Mouse (Mus musculus): ENCODE data around the gene Wdr5b.
"Not testable (repeated sequence)": the region's sequence is repeated elsewhere in the genome, so short reads cannot be mapped to it uniquely, and the experiment has no call there.

Wdr5b gene

GRCm38 (mm10) chr16:36040640-36041624 lies at the start of gene Wdr5b:
Gene Wdr5b (plus strand): TSS chr16:36041190.
- DNase-seq: peak; percentile 86

DNA sequence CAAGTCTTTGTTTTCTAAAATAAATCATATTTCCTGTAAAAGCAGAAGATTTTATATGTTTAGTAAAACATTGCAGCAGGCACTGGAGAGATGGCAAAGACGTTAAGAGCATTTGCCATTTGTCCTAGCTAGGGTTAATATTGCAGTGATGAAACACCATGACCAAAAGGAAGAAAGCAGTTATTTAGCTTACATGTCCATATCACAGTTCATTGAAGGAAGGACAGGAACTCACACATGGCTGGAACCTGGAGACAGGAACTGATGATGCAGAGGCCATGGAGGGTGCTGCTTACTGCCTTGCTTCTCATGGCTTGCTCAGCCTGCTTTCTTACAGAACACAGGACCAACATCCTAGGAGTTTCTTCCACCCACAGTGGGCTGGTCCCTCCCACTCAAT lies 48.6 kb upstream of the Wdr5b start:
- DNase-seq: no peak

DNA sequence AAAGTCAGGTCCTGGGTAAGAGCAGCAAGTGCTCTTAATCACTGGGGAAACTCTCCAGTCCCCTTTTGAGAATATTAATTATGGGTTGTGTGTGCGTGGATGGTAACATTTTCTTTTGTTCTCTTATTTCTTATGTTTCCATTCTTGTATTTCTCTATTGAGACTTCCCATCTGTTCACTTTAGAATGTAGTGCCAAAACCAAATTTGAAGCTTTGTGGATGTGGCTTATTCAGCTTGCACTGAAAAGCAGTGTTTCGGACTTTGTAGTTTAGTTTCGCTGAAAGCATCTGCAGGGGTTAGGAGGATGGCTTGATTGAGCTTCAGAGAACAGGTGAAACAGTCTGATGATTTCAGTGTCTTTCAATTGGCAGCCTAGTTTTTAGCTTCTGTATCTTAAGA lies 47.7 kb upstream of the Wdr5b start:
- DNase-seq: no peak

- DNase-seq: not testable (repeated sequence)
These were observed 42.1 kb upstream of the Wdr5b start for GRCm38 (mm10) chr16:35998852-35999251.

- no peak for DNase-seq
These were observed 32.6 kb upstream of the Wdr5b start for GRCm38 (mm10) chr16:36008396-36008795.

GRCm38 (mm10) chr16:36016335-36016734 lies 24.7 kb upstream of the Wdr5b start:
- no peak for DNase-seq

GRCm38 (mm10) chr16:36028120-36028519 lies 12.9 kb upstream of the Wdr5b start:
- not testable (repeated sequence) for DNase-seq

DNA sequence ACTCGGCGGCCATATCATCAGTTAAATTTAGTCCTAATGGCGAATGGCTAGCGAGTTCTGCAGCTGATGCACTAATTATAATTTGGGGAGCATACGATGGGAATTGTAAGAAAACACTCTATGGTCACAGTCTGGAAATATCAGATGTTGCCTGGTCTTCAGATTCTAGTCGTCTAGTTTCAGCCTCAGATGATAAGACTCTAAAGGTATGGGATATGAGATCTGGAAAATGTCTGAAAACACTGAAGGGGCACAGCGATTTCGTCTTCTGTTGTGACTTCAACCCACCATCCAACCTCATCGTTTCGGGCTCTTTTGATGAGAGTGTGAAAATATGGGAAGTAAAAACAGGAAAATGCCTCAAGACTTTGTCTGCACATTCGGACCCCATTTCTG lies 633 bp downstream of the Wdr5b start:
- DNase-seq: no peak

- DNase-seq: no peak
These were observed 2.1 kb downstream of the Wdr5b start for GRCm38 (mm10) chr16:36043073-36043472.

- no peak for DNase-seq
These were observed 3.0 kb downstream of the Wdr5b start for GRCm38 (mm10) chr16:36043964-36044363.

GRCm38 (mm10) chr16:36047538-36047937 lies 6.5 kb downstream of the Wdr5b start:
- no peak for DNase-seq

DNA sequence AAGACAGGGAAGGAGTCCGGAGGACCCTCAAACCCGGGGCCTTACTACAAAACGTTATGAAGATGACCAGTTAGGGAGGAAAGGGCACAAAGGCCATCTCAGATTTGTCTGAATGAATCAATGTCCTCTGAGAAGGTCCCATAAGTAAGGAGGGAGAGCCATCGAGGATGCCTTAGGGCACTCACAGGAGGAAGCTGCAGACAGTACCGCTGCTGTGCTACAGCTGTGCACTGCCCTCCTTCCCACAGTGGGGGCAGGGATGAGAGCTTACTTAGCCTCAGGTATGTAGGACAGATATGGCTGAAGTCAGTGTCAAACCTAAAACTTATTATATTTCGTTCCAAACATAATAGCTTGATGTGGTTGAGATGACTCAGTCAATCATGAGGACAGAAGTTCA lies 10.5 kb downstream of the Wdr5b start:
- no peak for DNase-seq

- no peak for DNase-seq
These were observed 12.7 kb downstream of the Wdr5b start for GRCm38 (mm10) chr16:36053524-36054275.

DNA sequence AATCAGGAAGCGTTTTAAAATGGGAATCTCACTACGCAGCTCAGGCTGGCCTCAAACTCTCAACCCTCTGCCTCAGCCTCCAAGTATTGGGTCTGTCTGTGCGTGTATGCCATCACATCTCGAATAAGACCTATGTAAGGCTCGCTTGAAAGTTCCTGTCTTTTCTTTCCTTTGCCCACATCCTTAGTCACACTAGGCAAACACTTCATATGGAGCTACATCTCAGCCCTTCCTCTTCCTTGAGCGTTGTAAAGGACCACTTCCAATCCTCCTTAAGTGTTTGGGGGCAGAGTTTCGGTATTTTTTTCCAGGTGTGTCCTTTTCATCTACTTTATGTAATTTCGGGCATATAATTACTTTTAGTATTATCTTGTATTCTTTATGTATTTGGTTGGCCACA lies 13.9 kb downstream of the Wdr5b start:
- DNase-seq: no peak

DNA sequence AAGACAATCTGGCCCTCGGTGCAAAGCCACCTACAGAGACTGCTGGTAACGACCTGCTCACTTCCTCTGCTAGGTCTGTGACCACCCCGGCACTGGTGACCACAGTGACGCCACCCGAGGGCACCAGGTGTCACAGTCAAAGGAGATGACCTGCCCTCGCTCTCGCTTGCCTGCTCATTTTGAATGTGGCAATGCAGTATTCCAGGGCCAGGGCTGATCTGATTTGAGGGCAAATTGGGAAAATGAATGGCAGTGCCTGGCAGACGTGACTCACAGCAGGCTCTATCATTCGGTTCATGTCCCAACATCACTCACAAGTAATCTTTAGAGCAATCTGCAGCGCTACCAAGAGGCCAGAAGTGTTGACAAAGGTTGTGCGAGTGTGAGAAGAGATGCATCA lies 15.4 kb downstream of the Wdr5b start:
- DNase-seq: no peak

GRCm38 (mm10) chr16:36057933-36058475 lies 17.0 kb downstream of the Wdr5b start:
- no peak for DNase-seq

DNA sequence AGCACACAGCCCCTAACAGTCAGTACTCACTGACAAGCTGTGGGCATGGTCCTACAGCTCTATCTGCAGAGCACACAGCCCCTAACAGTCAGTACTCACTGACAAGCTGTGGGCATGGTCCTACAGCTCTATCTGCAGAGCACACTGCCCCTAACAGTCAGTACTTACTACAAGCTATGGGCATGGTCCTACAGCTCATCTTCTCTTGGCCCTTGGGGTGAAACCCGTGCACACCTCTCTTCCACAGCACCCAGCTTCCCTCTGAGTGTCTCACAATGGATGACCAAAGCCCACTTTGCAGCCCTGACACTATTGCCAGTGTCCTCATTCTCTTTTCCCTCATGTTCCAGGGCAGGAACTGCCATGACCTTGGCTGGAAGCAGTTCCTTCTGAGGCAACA lies 21.5 kb downstream of the Wdr5b start:
- not testable (repeated sequence) for DNase-seq

GRCm38 (mm10) chr16:36063315-36063714 lies 22.3 kb downstream of the Wdr5b start:
- no peak for DNase-seq

GRCm38 (mm10) chr16:36064904-36065303 lies 23.9 kb downstream of the Wdr5b start:
- no peak for DNase-seq

DNA sequence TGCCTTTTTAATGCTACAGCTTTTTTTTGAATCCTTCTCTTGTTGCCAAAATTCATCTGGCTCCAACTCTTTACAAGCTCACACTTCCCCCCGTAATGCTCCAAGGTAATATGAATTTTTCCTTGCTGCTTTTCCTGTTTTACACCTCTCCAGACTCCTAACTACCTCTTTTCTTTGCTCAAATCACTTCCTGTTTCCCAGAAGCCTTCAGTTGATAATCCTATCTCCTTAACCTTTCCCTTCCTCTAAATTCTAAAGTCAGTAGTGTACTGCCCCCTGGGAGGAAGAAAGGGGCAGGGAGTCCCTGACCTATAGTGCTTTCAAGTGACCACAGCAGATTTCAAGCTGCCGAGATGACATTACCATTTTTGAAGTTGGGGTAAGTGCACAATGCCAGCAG lies 26.7 kb downstream of the Wdr5b start:
- no peak for DNase-seq

DNA sequence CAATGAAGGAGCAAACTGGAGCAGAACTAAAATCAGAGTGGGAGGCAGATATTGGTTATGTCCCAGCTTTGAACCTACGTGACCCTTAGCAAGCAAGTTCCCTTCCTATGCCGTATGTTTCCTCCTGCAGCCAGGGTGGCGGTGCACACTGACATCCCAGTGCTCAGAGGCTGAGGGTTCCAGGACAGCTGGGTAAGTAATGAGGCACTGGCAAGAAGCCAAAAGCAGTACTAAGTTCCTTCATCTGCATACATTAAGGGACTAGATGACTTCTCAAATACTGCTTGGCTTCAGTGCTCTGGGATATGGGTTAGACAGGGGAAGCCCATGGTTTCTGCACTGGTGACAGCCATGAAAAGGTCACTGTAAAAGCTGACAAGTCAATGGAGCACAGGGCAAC lies 27.4 kb downstream of the Wdr5b start:
- no peak for DNase-seq

DNA sequence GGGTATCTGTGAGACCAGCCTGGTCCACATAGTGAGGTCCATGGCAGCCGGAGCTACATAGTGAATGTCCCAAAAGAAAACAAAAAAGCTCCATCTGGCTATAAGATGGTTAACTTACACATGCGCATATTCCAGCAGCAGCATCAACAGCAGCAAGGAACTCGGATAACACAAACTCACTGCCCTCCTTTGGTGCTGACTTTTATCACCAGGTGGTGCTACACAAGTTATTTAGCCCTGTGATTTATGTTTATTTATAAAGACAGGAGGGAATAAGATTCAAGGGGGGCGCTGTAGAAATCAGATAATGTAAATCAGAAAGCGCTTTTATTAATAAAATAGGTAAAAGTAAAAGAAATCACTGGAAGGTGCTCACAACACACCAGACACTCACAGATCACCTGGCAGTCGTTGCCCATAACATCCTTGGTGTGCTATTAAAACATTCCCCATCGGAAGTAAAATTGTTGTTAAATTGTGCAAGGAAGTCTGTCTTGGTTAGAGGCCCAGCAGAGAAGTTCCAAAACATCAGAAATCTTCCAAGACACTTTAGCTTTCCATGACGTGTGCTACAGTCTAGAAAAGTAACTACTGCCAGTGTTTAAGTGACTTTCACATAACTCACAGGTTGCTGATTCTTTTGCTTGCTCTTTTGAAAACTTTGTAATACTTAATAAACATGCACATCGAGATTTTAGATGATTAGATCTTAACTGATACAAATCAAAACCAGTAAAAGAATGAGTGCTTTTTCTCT lies 29.0 kb downstream of the Wdr5b start:
- no peak for DNase-seq

- DNase-seq: no peak
These were observed 30.1 kb downstream of the Wdr5b start for GRCm38 (mm10) chr16:36071071-36071449.

Data from right cerebral cortex, postnatal 14 days (tissue).